Mouse (Mus musculus) neural tube, embryonic 15.5 days (tissue): ENCODE data around the gene Ap3b2. TPM values are rescaled to one million over a fixed set of nuclear protein-coding genes. Genes with fewer than 3 reads are reported as not detected.

Experiments
- ATAC-seq: fragments of 200-750 bp; cut with Nextera tagmentation; 2 replicates; pipeline ENCODE4 v1.8.0; 2017; ENCODE audit warnings: mild to moderate bottlenecking, moderate TSS enrichment, moderate library complexity; ENCODE audit not compliant: low FRiP score
- H3K27ac ChIP-seq: fragments of 300-500 bp; sonication (generic); replicated peaks from 2 replicates; pipeline ENCODE4 v1.5.1; 2015; ENCODE audit warnings: mild to moderate bottlenecking, inconsistent platforms
- H3K27me3 ChIP-seq: fragments of 300-500 bp; sonication (generic); replicated peaks from 2 replicates; pipeline ENCODE4 v1.6.1; 2015; ENCODE audit warnings: inconsistent platforms
- H3K36me3 ChIP-seq: fragments of 300-500 bp; sonication (generic); 2 replicates; pipeline ENCODE4 v1.6.1; 2015; ENCODE audit warnings: inconsistent platforms
- H3K4me1 ChIP-seq: fragments of 300-500 bp; sonication (generic); 2 replicates; pipeline ENCODE4 v1.6.1; 2015; ENCODE audit warnings: inconsistent platforms
- H3K4me2 ChIP-seq: fragments of 300-500 bp; sonication (generic); 2 replicates; pipeline ENCODE4 v1.6.1; 2015; ENCODE audit warnings: inconsistent platforms, mild to moderate bottlenecking, moderate library complexity
- H3K4me3 ChIP-seq: fragments of 300-500 bp; sonication (generic); replicated peaks from 2 replicates; pipeline ENCODE4 v1.5.1; 2015; ENCODE audit warnings: mild to moderate bottlenecking, inconsistent platforms
- H3K9ac ChIP-seq: fragments of 300-500 bp; sonication (generic); replicated peaks from 2 replicates; pipeline ENCODE4 v1.6.1; 2015; ENCODE audit warnings: mild to moderate bottlenecking, inconsistent platforms
- H3K9me3 ChIP-seq: fragments of 300-500 bp; sonication (generic); replicated peaks from 2 replicates; pipeline ENCODE4 v1.6.1; 2016; ENCODE audit warnings: inconsistent platforms
- WGBS: fragments of 180-500 bp; shearing (Covaris S2); methylation state at CpG from one replicate; pipeline ENCODE4 v1.1.7; 2015; ENCODE audit warnings: mixed read lengths; 5-methylcytosine and 5-hydroxymethylcytosine counted together
- microRNA counts: library from miRNA; unstranded; fragments of <30 nt; microRNA quantifications from one replicate; lab custom pipeline; 2016
- polyA plus RNA-seq: library from polyadenylated mRNA; unstranded; fragments of >200 nt; fragmentation: Nextera tagmentation; extraction: Ambion mirVana; gene quantifications from 2 replicates; pipeline ENCODE4 v1.2.1, GENCODE M21; 2015

Ap3b2 gene
- polyA plus RNA-seq, 1 experiment from 2014 or later: 147 TPM

- WGBS: 84% methylated on average over 3 of the region's 3 CpGs
- Histone ChIP-seq H3K9me3 (no peaks in the 10 kb centered on the region), H3K4me2 (no peak overlapping the region), H3K27ac (no peak overlapping the region), H3K36me3 (peaks cover 57% of the 10 kb centered on the region), H3K4me3 (no peak overlapping the region), H3K27me3 (peaks cover 3% of the 10 kb centered on the region; the same call in 1 of the 2 replicates), H3K4me1 (no peaks in the 10 kb centered on the region), H3K9ac (no peak overlapping the region)
- no peak for ATAC-seq
Observed at GRCm38 (mm10) chr7:81475221-81475620, 18.5 kb downstream of the Ap3b2 start.

- no peaks in the 10 kb centered on the region for H3K27me3 ChIP-seq
- 80% methylated on average over 9 of the region's 9 CpGs for WGBS
- ATAC-seq: no peak
- H3K9ac ChIP-seq: no peak overlapping the region
- H3K9me3 ChIP-seq: no peaks in the 10 kb centered on the region
- no peak overlapping the region for H3K27ac ChIP-seq
- no peaks in the 10 kb centered on the region for H3K4me1 ChIP-seq
- peaks cover 86% of the 10 kb centered on the region for H3K36me3 ChIP-seq
- no peak overlapping the region for H3K4me2 ChIP-seq
- H3K4me3 ChIP-seq: no peak overlapping the region
Observed at GRCm38 (mm10) chr7:81464906-81465450, 28.7 kb downstream of the Ap3b2 start.

- Histone ChIP-seq H3K4me1 (no peaks in the 10 kb centered on the region), H3K36me3 (peaks cover 81% of the 10 kb centered on the region)
- no peak for ATAC-seq
Observed at GRCm38 (mm10) chr7:81464116-81464515, 29.6 kb downstream of the Ap3b2 start.

GRCm38 (mm10) chr7:81462815-81463214 is 30.9 kb downstream of the Ap3b2 start:
- no peak for ATAC-seq
- no peak overlapping the region for H3K27ac ChIP-seq
- peaks cover 70% of the 10 kb centered on the region for H3K36me3 ChIP-seq
- H3K4me1 ChIP-seq: no peaks in the 10 kb centered on the region
- H3K9ac ChIP-seq: no peak overlapping the region
- H3K4me2 ChIP-seq: no peak overlapping the region
- H3K27me3 ChIP-seq: no peaks in the 10 kb centered on the region
- WGBS: 80% methylated on average over 3 of the region's 3 CpGs
- H3K4me3 ChIP-seq: no peak overlapping the region
- no peaks in the 10 kb centered on the region for H3K9me3 ChIP-seq

More at GRCm38 (mm10) chr7:81464116-81464515, 29.6 kb downstream of the Ap3b2 start:
- H3K27me3 ChIP-seq: no peaks in the 10 kb centered on the region
- WGBS: 16% methylated on average over 4 of the region's 4 CpGs
- H3K4me3 ChIP-seq: no peak overlapping the region
- H3K4me2 ChIP-seq: no peak overlapping the region
- no peak overlapping the region for H3K9ac ChIP-seq
- H3K27ac ChIP-seq: no peak overlapping the region
- no peaks in the 10 kb centered on the region for H3K9me3 ChIP-seq

- Histone ChIP-seq H3K27ac (no peak within 1 kb of the TSS), H3K27me3 (peaks cover 52% of the 10 kb centered on the region), H3K4me2 (peak within 1 kb of the TSS; percentile 81), H3K4me1 (peaks cover 31% of the 10 kb centered on the region), H3K9ac (peak within 1 kb of the TSS; percentile 44), H3K36me3 (peaks cover 2% of the 10 kb centered on the region), H3K4me3 (peak within 1 kb of the TSS; percentile 60), H3K9me3 (no peaks in the 10 kb centered on the region)
- WGBS: 1% methylated on average over 28 of the region's 28 CpGs
- ATAC-seq: peak; percentile 70
Observed at GRCm38 (mm10) chr7:81455155-81455651, 38.5 kb downstream of the Ap3b2 start, which contains the start of gene Cpeb1. Gene Cpeb1, minus strand, starts transcription at chr7:81455465.

GRCm38 (mm10) chr7:81454331-81455039 is 39.2 kb downstream of the Ap3b2 start:
- ATAC-seq: peak; percentile 70
- Histone ChIP-seq H3K9me3 (no peaks in the 10 kb centered on the region), H3K36me3 (no peaks in the 10 kb centered on the region), H3K27me3 (peaks cover 52% of the 10 kb centered on the region), H3K4me2 (peak overlapping the region; percentile 81), H3K4me1 (peaks cover 31% of the 10 kb centered on the region), H3K9ac (peak overlapping the region; percentile 44), H3K27ac (no peak overlapping the region), H3K4me3 (peak overlapping the region; percentile 60)
- WGBS: 1% methylated on average over 70 of the region's 87 CpGs

GRCm38 (mm10) chr7:81453443-81454274 is 40.1 kb downstream of the Ap3b2 start:
- peak; percentile 21 for ATAC-seq
- Histone ChIP-seq H3K4me1 (peaks cover 31% of the 10 kb centered on the region), H3K9ac (peak overlapping the region; percentile 44), H3K27me3 (peaks cover 52% of the 10 kb centered on the region), H3K36me3 (no peaks in the 10 kb centered on the region), H3K9me3 (no peaks in the 10 kb centered on the region), H3K27ac (no peak overlapping the region), H3K4me3 (peak overlapping the region; percentile 60), H3K4me2 (peak overlapping the region; percentile 81)
- 3% methylated on average over 83 of the region's 84 CpGs for WGBS

GRCm38 (mm10) chr7:81452971-81453441 is 40.7 kb downstream of the Ap3b2 start:
- Histone ChIP-seq H3K9me3 (no peaks in the 10 kb centered on the region), H3K27me3 (peaks cover 52% of the 10 kb centered on the region), H3K4me2 (peak overlapping the region; percentile 81), H3K36me3 (no peaks in the 10 kb centered on the region), H3K4me1 (peaks cover 31% of the 10 kb centered on the region), H3K4me3 (peak overlapping the region; percentile 60), H3K27ac (no peak overlapping the region), H3K9ac (no peak overlapping the region)
- WGBS: 4% methylated on average over 21 of the region's 21 CpGs
- peak; percentile 16; the same call in 1 of the 2 replicates for ATAC-seq

MicroRNAs encoded within 50 kb of the gene (microRNA counts, 519-probe panel; counts per million panel counts)
- microRNA mmu-miR-1839-3p (lab: Ali Mortazavi, UCI) (1,471 counts per million, percentile 14 among the panel's probes with 10 or more counts), microRNA mmu-miR-1839-5p (lab: Ali Mortazavi, UCI) (2,619 counts per million, percentile 61 among the panel's probes with 10 or more counts)

Other genes with a start within 250 kb of the Ap3b2 start
- 750 and 812 TPM in 2 replicates for gene Rps17, start 148.7 kb downstream of the Ap3b2 start, polyA plus RNA-seq
- gene Cpeb1, start 38.5 kb downstream of the Ap3b2 start, polyA plus RNA-seq: 7.3 and 9.6 TPM in 2 replicates
- gene BC048679, start 4.4 kb upstream of the Ap3b2 start, polyA plus RNA-seq: not detected in 2 replicates
- gene Fsd2, start 73.0 kb upstream of the Ap3b2 start, polyA plus RNA-seq: 0.28 and 0.31 TPM in 2 replicates
- 6.6 and 8.1 TPM in 2 replicates for gene Whamm, start 77.3 kb upstream of the Ap3b2 start, polyA plus RNA-seq
- gene Homer2, start 213.6 kb upstream of the Ap3b2 start, polyA plus RNA-seq: 29.3 and 30.1 TPM in 2 replicates